Comparison of ENCODE assay signal across 10 mouse cellular contexts in the genomic region with DNA sequence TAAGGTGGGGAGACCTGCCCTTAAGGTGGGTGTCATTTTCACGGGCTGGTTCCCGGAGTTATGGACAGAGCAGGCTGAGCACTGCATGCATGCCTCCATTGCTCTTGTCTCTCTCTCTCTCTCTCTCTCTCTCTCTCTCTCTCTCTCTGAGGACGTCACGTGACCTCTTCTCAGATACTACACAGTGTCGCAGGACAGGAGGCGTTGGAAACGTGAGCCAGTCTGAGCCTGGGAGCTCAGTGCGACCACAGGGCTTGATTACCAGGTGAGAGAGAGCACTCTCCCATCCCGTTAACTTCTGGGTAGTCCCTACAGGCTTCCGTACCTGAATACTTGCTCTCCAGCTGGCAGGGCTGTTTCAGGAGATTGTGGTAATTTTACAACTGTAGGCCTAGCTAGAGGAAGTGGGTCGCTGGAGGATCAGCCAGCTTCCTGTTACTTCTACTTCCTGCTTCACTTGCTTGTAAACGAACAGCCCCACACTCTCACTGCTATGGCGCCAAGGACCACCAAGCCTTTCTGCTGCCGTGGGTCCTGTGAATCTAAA. TPM values are rescaled to one million over a fixed set of nuclear protein-coding genes. Genes with fewer than 3 reads are reported as not detected.
DNase-seq lines count a peak whose midpoint lies in the region; ATAC-seq and TF ChIP-seq lines count a peak whose summit lies in the region.
"Had no signal": no experiment of that assay in that cellular context is flagged by ENCODE, and none has a peak within 500 bp of the region (broad histone marks: within the 10 kb centered on the region; RNA-seq: fewer than 3 reads in every experiment).

No protein-coding gene starts in this region.

- H3K79me2 ChIP-seq in MEL (ENCODE audit: control insufficient read depth, insufficient read depth, low read length, poor library complexity), result no peaks in the 10 kb centered on the region

- ATAC-seq in heart, embryonic 13.5 days (ENCODE audit: extremely low read depth, insufficient number of reproducible peaks, low FRiP score, low TSS enrichment), result no peak
- 0 out of 2 replicates have a peak, but pooled peaks have one; percentile 31 for ATAC-seq in liver, embryonic 13.5 days (ENCODE audit: low read depth)
- ATAC-seq in neutrophil, adult 5-6 weeks (ENCODE audit: extremely low read depth, insufficient number of reproducible peaks, low FRiP score, poor library complexity, severe bottlenecking), result peak; percentile 69

- intact Hi-C loops in heart, postnatal 36 days (cut with DNase I), result no loop called here

- peak overlapping the region; percentile 7; the same call in 1 of the 2 replicates for H3K4me2 ChIP-seq in heart, embryonic 13.5 days
- no peak overlapping the region for H3K4me2 ChIP-seq in liver, embryonic 13.5 days

- no peaks in the 10 kb centered on the region for H3K27me3 ChIP-seq in heart, embryonic 13.5 days (replicated peaks)
- no peaks in the 10 kb centered on the region for H3K27me3 ChIP-seq in MEL (ENCODE audit: control insufficient read depth in 1 of 2, insufficient read depth in 2 of 2, low read length in 2 of 2)
- no peaks in the 10 kb centered on the region for H3K27me3 ChIP-seq in liver, embryonic 13.5 days

- 42% methylated on average over 14 of the region's 14 CpGs for WGBS in heart, embryonic 13.5 days
- 42% methylated on average over 14 of the region's 14 CpGs for WGBS in liver, embryonic 13.5 days (ENCODE audit: insufficient replicate concordance)

- TF ChIP-seq RAD21 in MEL (IDR thresholded peaks at IDR 0.05; ENCODE audit: low read depth, low read length), result no peak

- peak; percentile 43 to 50; a peak in 3 of 4 replicates for TF ChIP-seq EP300 in MEL (IDR thresholded peaks at IDR 0.05; ENCODE audit: low read depth in 1 of 2, low read length in 2 of 2)

- TF ChIP-seq POLR2A in MEL (IDR thresholded peaks at IDR 0.05; ENCODE audit: control insufficient read depth in 1 of 2, insufficient read depth in 1 of 2, low read depth in 1 of 2, low read length in 2 of 2, poor library complexity in 1 of 2), result peak in 1 of 2 experiments; percentile 77; a peak in 2 of 4 replicates

- no peak for TF ChIP-seq CTCF in MEL (IDR thresholded peaks at IDR 0.05 in 2 of 3, conservative IDR thresholded peaks at IDR 0.05 in 1 of 3; ENCODE audit: control insufficient read depth in 1 of 3, insufficient read depth in 1 of 3, low read depth in 2 of 3, low read length in 3 of 3, poor library complexity in 1 of 3, severe bottlenecking in 1 of 3)

- DNase-seq in heart, postnatal 36 days, result no peak
- peak; percentile 86 for DNase-seq in MEL (ENCODE audit: low read depth, low spot score)
- DNase-seq in liver, embryonic 13.5 days, result no peak
- DNase-seq in testis, postnatal 10 days (ENCODE audit: low spot score), result no peak
- no peak for DNase-seq in kidney, postnatal 14 days
- DNase-seq in ovary, adult 18-20 months (ENCODE audit: low spot score), result no peak
- DNase-seq: adrenal gland, postnatal 10 days had no signal

- no peak overlapping the region for H3K27ac ChIP-seq in heart, embryonic 13.5 days (replicated peaks)
- H3K27ac ChIP-seq in MEL (ENCODE audit: control insufficient read depth, low read depth, low read length), result peak overlapping the region; percentile 77
- H3K27ac ChIP-seq in liver, embryonic 13.5 days, result no peak overlapping the region
- H3K27ac ChIP-seq: left cerebral cortex, adult 2 months had no signal

- H3K4me3 ChIP-seq in heart, embryonic 13.5 days, result no peak overlapping the region
- peak overlapping the region; percentile 36 to 43 for H3K4me3 ChIP-seq in MEL (ENCODE audit: control insufficient read depth in 1 of 2, insufficient read depth in 1 of 2, low read depth in 2 of 2, low read length in 2 of 2)
- H3K4me3 ChIP-seq in liver, embryonic 13.5 days (replicated peaks), result no peak overlapping the region
- H3K4me3 ChIP-seq: left cerebral cortex, adult 2 months had no signal

- no peaks in the 10 kb centered on the region for H3K36me3 ChIP-seq in heart, embryonic 13.5 days
- peaks cover 0 to 22% of the 10 kb centered on the region in 2 experiments; a peak in 2 of 4 replicates for H3K36me3 ChIP-seq in MEL (ENCODE audit: control insufficient read depth in 1 of 2, insufficient read depth in 2 of 2, low read length in 2 of 2)
- no peaks in the 10 kb centered on the region for H3K36me3 ChIP-seq in liver, embryonic 13.5 days

- H3K9me3 ChIP-seq in heart, embryonic 13.5 days, result no peaks in the 10 kb centered on the region
- no peaks in the 10 kb centered on the region for H3K9me3 ChIP-seq in MEL (replicated peaks; ENCODE audit: insufficient read depth, low read length)
- H3K9me3 ChIP-seq in liver, embryonic 13.5 days (replicated peaks), result no peaks in the 10 kb centered on the region

- peaks cover 15% of the 10 kb centered on the region for H3K4me1 ChIP-seq in heart, embryonic 13.5 days
- H3K4me1 ChIP-seq in MEL (ENCODE audit: control insufficient read depth in 1 of 2, insufficient read depth in 2 of 2, low read length in 2 of 2), result peaks cover 3 to 26% of the 10 kb centered on the region in 2 experiments; a peak in 3 of 4 replicates
- no peaks in the 10 kb centered on the region for H3K4me1 ChIP-seq in liver, embryonic 13.5 days (replicated peaks)

- H3K9ac ChIP-seq in heart, embryonic 13.5 days, result 0 out of 2 replicates have a peak overlapping the region, but pooled peaks have one; percentile 19
- H3K9ac ChIP-seq in MEL (ENCODE audit: control insufficient read depth, low read depth, low read length, poor library complexity, severe bottlenecking), result peak overlapping the region; percentile 60
- no peak overlapping the region for H3K9ac ChIP-seq in liver, embryonic 13.5 days

TF ChIP-seq in MEL, 35 proteins besides CTCF, POLR2A, EP300 and RAD21 (continues in another document):
- no peak for TF ChIP-seq MAZ (IDR thresholded peaks at IDR 0.05; ENCODE audit: low read depth, low read length)
- TF ChIP-seq GATA1 (IDR thresholded peaks at IDR 0.05; ENCODE audit: low read depth, low read length), result no peak
- no peak for TF ChIP-seq ZC3H11A (IDR thresholded peaks at IDR 0.05; ENCODE audit: low read depth, low read length)
- peak; percentile 89 for TF ChIP-seq ELF1 (IDR thresholded peaks at IDR 0.05; ENCODE audit: low read depth, low read length)
- TF ChIP-seq BHLHE40 (IDR thresholded peaks at IDR 0.05; ENCODE audit: borderline replicate concordance, low read depth, low read length), result peak; percentile 76; the same call in 1 of the 2 replicates
- TF ChIP-seq E2F4 (IDR thresholded peaks at IDR 0.05; ENCODE audit: borderline replicate concordance, low read depth, low read length), result no peak
- peak; percentile 94 for TF ChIP-seq USF1 (IDR thresholded peaks at IDR 0.05; ENCODE audit: low read depth, low read length)
- no peak for TF ChIP-seq MYB (IDR thresholded peaks at IDR 0.05; ENCODE audit: low read depth, low read length)
- TF ChIP-seq SMC3 (IDR thresholded peaks at IDR 0.05; ENCODE audit: low read depth, low read length), result no peak
- TF ChIP-seq NRF1 (IDR thresholded peaks at IDR 0.05; ENCODE audit: insufficient read depth, low read depth, low read length, poor library complexity, severe bottlenecking), result no peak
- no peak for TF ChIP-seq POLR2AphosphoS2 (IDR thresholded peaks at IDR 0.05; ENCODE audit: low read length)
- TF ChIP-seq TBP (IDR thresholded peaks at IDR 0.05; ENCODE audit: low read depth, low read length), result peak; percentile 74
- TF ChIP-seq POLR2AphosphoS5 (IDR thresholded peaks at IDR 0.05; ENCODE audit: borderline replicate concordance, low read depth, low read length), result no peak
- no peak for TF ChIP-seq CHD2 (IDR thresholded peaks at IDR 0.05; ENCODE audit: low read length)
- TF ChIP-seq MXI1 (IDR thresholded peaks at IDR 0.05; ENCODE audit: low read depth, low read length), result peak; percentile 14; the same call in 1 of the 2 replicates
- TF ChIP-seq KAT2A (conservative IDR thresholded peaks at IDR 0.05; ENCODE audit: low read depth, low read length), result no peak; the same call in 1 of the 2 replicates
- no peak for TF ChIP-seq MAFK (IDR thresholded peaks at IDR 0.05; ENCODE audit: borderline replicate concordance, low read depth, low read length)
- TF ChIP-seq RCOR1 (IDR thresholded peaks at IDR 0.05; ENCODE audit: low read depth, low read length), result no peak
- no peak for TF ChIP-seq UBTF (IDR thresholded peaks at IDR 0.05; ENCODE audit: borderline replicate concordance, insufficient read depth, low read depth, low read length)
- no peak for TF ChIP-seq ZNF384 (IDR thresholded peaks at IDR 0.05; ENCODE audit: low read depth, low read length)
- TF ChIP-seq ZMIZ1 (IDR thresholded peaks at IDR 0.05; ENCODE audit: low read depth, low read length), result no peak
- peak; percentile 57; the same call in 1 of the 2 replicates for TF ChIP-seq TCF12 (IDR thresholded peaks at IDR 0.05; ENCODE audit: low read depth, low read length)
- TF ChIP-seq MYC (IDR thresholded peaks at IDR 0.05; ENCODE audit: low read depth, low read length), result no peak

RNA-seq across cellular contexts. Expression of gene Aida, which starts 30.4 kb away (rescaled TPM):
- 28.3 and 29.3 TPM in 2 replicates for polyA plus RNA-seq in heart, embryonic 13.5 days (2015; fragmentation: Nextera tagmentation; extraction: Ambion mirVana)
- total RNA-seq in heart, postnatal 36 days (2021), result 10 to 100 TPM; 26.1 to 31.3 TPM
- total RNA-seq in MEL (2012; rRNA removed), result 17.7 and 21.5 TPM in 2 replicates
- polyA plus RNA-seq in MEL (2012; ENCODE audit: insufficient read depth in 1 of 2, insufficient read length in 2 of 2, low read depth in 1 of 2, low replicate concordance in 2 of 2, missing spikeins in 1 of 2), result 10 to 100 TPM in 1 of 2 experiments, not detected in 1; 36.0 TPM
- 21.3 and 24.5 TPM in 2 replicates for polyA plus RNA-seq in liver, embryonic 13.5 days (2015; fragmentation: Nextera tagmentation; extraction: Ambion mirVana)
- total RNA-seq in neutrophil, adult 5-6 weeks (2017), result 123 and 137 TPM in 2 replicates

RNA-seq across cellular contexts. Expression of gene Brox, which starts 31.1 kb away (rescaled TPM):
- 35.9 and 36.6 TPM in 2 replicates for polyA plus RNA-seq in heart, embryonic 13.5 days (2015; fragmentation: Nextera tagmentation; extraction: Ambion mirVana)
- 10 to 100 TPM; 32.0 to 34.4 TPM for total RNA-seq in heart, postnatal 36 days (2021)
- 22.9 and 28.4 TPM in 2 replicates for total RNA-seq in MEL (2012; rRNA removed)
- polyA plus RNA-seq in MEL (2012; ENCODE audit: insufficient read depth in 1 of 2, insufficient read length in 2 of 2, low read depth in 1 of 2, low replicate concordance in 2 of 2, missing spikeins in 1 of 2), result 100 to 1,000 TPM in 1 of 2 experiments, 10 to 100 TPM in 1; 25.4 to 145 TPM
- 17.4 and 22.1 TPM in 2 replicates for polyA plus RNA-seq in liver, embryonic 13.5 days (2015; fragmentation: Nextera tagmentation; extraction: Ambion mirVana)
- total RNA-seq in neutrophil, adult 5-6 weeks (2017), result 92.2 and 98.3 TPM in 2 replicates

RNA-seq across cellular contexts. Expression of gene Disp1, which starts 44.7 kb away (rescaled TPM):
- polyA plus RNA-seq in heart, embryonic 13.5 days (2015; fragmentation: Nextera tagmentation; extraction: Ambion mirVana), result 8.8 and 9.1 TPM in 2 replicates
- total RNA-seq in heart, postnatal 36 days (2021), result 1 to 10 TPM; 5.6 to 7.0 TPM
- 5.9 and 6.3 TPM in 2 replicates for total RNA-seq in MEL (2012; rRNA removed)
- polyA plus RNA-seq in MEL (2012; ENCODE audit: insufficient read depth in 1 of 2, insufficient read length in 2 of 2, low read depth in 1 of 2, low replicate concordance in 2 of 2, missing spikeins in 1 of 2), result 1 to 10 TPM in 1 of 2 experiments, not detected in 1; 9.9 TPM
- polyA plus RNA-seq in liver, embryonic 13.5 days (2015; fragmentation: Nextera tagmentation; extraction: Ambion mirVana), result 2.4 and 3.0 TPM in 2 replicates
- 9.5 and 14.1 TPM in 2 replicates for total RNA-seq in neutrophil, adult 5-6 weeks (2017)

Comparison
In these comparisons a context has a peak if more than half of its experiments do, and no peak if none do; other contexts are left out.
1. H3K4me3 ChIP-seq: peak in MEL (2 of 2); none in heart, embryonic 13.5 days (single experiment) and liver, embryonic 13.5 days (single experiment).